Mouse (Mus musculus): Measurements from ENCODE around the gene Wdr20. TPM values are rescaled to one million over a fixed set of nuclear protein-coding genes. Genes with fewer than 3 reads are reported as not detected.

Gene Wdr20
- polyA plus RNA-seq, 1 experiment from 2014 or later, result 31.3 TPM

GRCm38 (mm10) chr12:110850929-110851256 lies 113.1 kb downstream of the Wdr20 start:
- WGBS, result 17% methylated on average over 9 of the region's 9 CpGs
- H3K9ac ChIP-seq, result peak overlapping the region; percentile 93
- no peaks in the 10 kb centered on the region for H3K9me3 ChIP-seq (replicated peaks)
- ATAC-seq (ENCODE audit: low FRiP score), result 0 out of 2 replicates have a peak, but pooled peaks have one; percentile 11
- H3K4me1 ChIP-seq, result peaks cover 17% of the 10 kb centered on the region
- peak overlapping the region; percentile 71 for H3K4me2 ChIP-seq (replicated peaks)
- H3K27me3 ChIP-seq, result peaks cover 15% of the 10 kb centered on the region
- no peak overlapping the region for H3K27ac ChIP-seq
- H3K4me3 ChIP-seq, result peak overlapping the region; percentile 96
- peaks cover 10% of the 10 kb centered on the region for H3K36me3 ChIP-seq

GRCm38 (mm10) chr12:110851414-110851813 lies 113.7 kb downstream of the Wdr20 start:
- Histone ChIP-seq H3K4me2 (replicated peaks) (peak overlapping the region; percentile 71), H3K4me1 (peaks cover 16% of the 10 kb centered on the region), H3K27me3 (peaks cover 10% of the 10 kb centered on the region), H3K27ac (no peak overlapping the region), H3K36me3 (peaks cover 12% of the 10 kb centered on the region), H3K4me3 (peak overlapping the region; percentile 96; the same call in 1 of the 2 replicates), H3K9me3 (replicated peaks) (no peaks in the 10 kb centered on the region), H3K9ac (no peak overlapping the region)
- no peak for ATAC-seq (ENCODE audit: low FRiP score)
- 80% methylated on average over 12 of the region's 12 CpGs for WGBS

- H3K4me2 ChIP-seq (replicated peaks), result no peak overlapping the region
- 92% methylated on average over 1 of the region's 1 CpGs for WGBS
- H3K4me3 ChIP-seq, result no peak overlapping the region
- H3K27me3 ChIP-seq, result peaks cover 5% of the 10 kb centered on the region
- no peak overlapping the region for H3K9ac ChIP-seq
- H3K9me3 ChIP-seq (replicated peaks), result no peaks in the 10 kb centered on the region
- no peak overlapping the region for H3K27ac ChIP-seq
- peaks cover 12% of the 10 kb centered on the region for H3K36me3 ChIP-seq
- no peak for ATAC-seq (ENCODE audit: low FRiP score)
- peaks cover 13% of the 10 kb centered on the region for H3K4me1 ChIP-seq
These were observed 114.2 kb downstream of the Wdr20 start for GRCm38 (mm10) chr12:110851923-110852322.

Other genes starting within 250 kb of the Wdr20 start
- 81.7 and 96.4 TPM in 2 replicates for gene Dync1h1, start 136.5 kb upstream of the Wdr20 start, polyA plus RNA-seq (2016; fragmentation: Nextera tagmentation; extraction: Ambion mirVana)
- gene 1700001K19Rik, start 55.3 kb upstream of the Wdr20 start, polyA plus RNA-seq (2016; fragmentation: Nextera tagmentation; extraction: Ambion mirVana), result not detected in 2 replicates
- 1,025 and 1,103 TPM in 2 replicates for gene Hsp90aa1, start 35.2 kb upstream of the Wdr20 start, polyA plus RNA-seq (2016; fragmentation: Nextera tagmentation; extraction: Ambion mirVana)
- 12.6 and 13.5 TPM in 2 replicates for gene Mok, start 103.0 kb downstream of the Wdr20 start, polyA plus RNA-seq (2016; fragmentation: Nextera tagmentation; extraction: Ambion mirVana)
- gene Zfp839, start 112.3 kb downstream of the Wdr20 start, polyA plus RNA-seq (2016; fragmentation: Nextera tagmentation; extraction: Ambion mirVana), result 6.3 and 6.9 TPM in 2 replicates
- 60.9 and 61.5 TPM in 2 replicates for gene Cinp, start 151.2 kb downstream of the Wdr20 start, polyA plus RNA-seq (2016; fragmentation: Nextera tagmentation; extraction: Ambion mirVana)
- 8.4 and 8.8 TPM in 2 replicates for gene Tecpr2, start 151.3 kb downstream of the Wdr20 start, polyA plus RNA-seq (2016; fragmentation: Nextera tagmentation; extraction: Ambion mirVana)
- gene Ankrd9, start 241.1 kb downstream of the Wdr20 start, polyA plus RNA-seq (2016; fragmentation: Nextera tagmentation; extraction: Ambion mirVana), result 10.0 and 11.2 TPM in 2 replicates